In the genomic region with DNA sequence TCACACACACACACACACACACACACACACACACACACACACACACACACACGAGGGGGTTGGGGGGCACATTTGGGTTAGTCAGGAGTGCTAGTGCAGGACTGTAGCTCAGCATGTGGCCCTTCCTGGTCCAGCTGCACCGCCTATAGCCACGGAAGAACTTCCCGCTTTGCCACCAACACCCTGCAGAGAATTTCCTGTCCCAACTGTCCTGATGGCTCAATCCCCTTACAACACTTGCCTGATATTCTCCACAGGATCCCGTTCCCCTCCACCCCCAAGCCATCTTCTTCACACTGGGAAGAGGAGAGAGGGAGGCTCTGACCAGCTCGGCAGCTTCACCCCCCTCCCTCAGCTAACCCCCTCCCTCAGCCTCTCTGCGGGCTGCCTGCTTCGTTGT, we compare ENCODE assay signal across 23 mouse cellular contexts. TPM values are rescaled to one million over a fixed set of nuclear protein-coding genes. Genes with fewer than 3 reads are reported as not detected.
DNase-seq lines count a peak whose midpoint lies in the region; ATAC-seq and TF ChIP-seq lines count a peak whose summit lies in the region.
"Had no signal": no experiment of that assay in that cellular context is flagged by ENCODE, and none has a peak within 500 bp of the region (broad histone marks: within the 10 kb centered on the region; RNA-seq: fewer than 3 reads in every experiment).

No protein-coding gene starts in this region.

- H3K36me3 ChIP-seq in liver, embryonic 16.5 days (ENCODE audit: control insufficient read depth, insufficient read depth): peaks cover 36% of the 10 kb centered on the region

- H3K27ac ChIP-seq in liver, embryonic 16.5 days (ENCODE audit: low read length): no peak overlapping the region
- peak overlapping the region; percentile 62 for H3K27ac ChIP-seq in bone marrow, adult 2 months (ENCODE audit: control insufficient read depth, insufficient read depth, low read depth, low read length, poor library complexity)
- H3K27ac ChIP-seq: embryonic facial prominence, embryonic 13.5 days; embryonic facial prominence, embryonic 15.5 days; forebrain, embryonic 10.5 days; forebrain, embryonic 12.5 days had no signal

- no peaks in the 10 kb centered on the region for H3K9me3 ChIP-seq in liver, embryonic 16.5 days (replicated peaks; ENCODE audit: control insufficient read depth, low read length)
- H3K9me3 ChIP-seq: embryonic facial prominence, embryonic 13.5 days; embryonic facial prominence, embryonic 15.5 days; forebrain, embryonic 10.5 days; forebrain, embryonic 12.5 days had no signal

- TF ChIP-seq CTCF in bone marrow, adult 2 months (IDR thresholded peaks at IDR 0.05; ENCODE audit: control insufficient read depth, insufficient read depth, low read length): no peak

- ATAC-seq in liver, embryonic 16.5 days (ENCODE audit: low read depth): peak; percentile 32
- ATAC-seq in hematopoietic stem cell, adult 5-6 weeks (replicated peaks in 1 of 2; ENCODE audit: insufficient read depth in 1 of 2, low FRiP score in 2 of 2, low TSS enrichment in 1 of 2, low read depth in 1 of 2, poor library complexity in 2 of 2, severe bottlenecking in 2 of 2): peak; percentile 27 to 43; a peak in 2 of 4 replicates
- peak; percentile 93 for ATAC-seq in megakaryocyte progenitor cell, adult 5-6 weeks (replicated peaks; ENCODE audit: poor library complexity)
- ATAC-seq: activated CD4-positive, CD25-positive, alpha-beta regulatory T cell, adult 4 months; forebrain, embryonic 14.5 days; forebrain, embryonic 16.5 days had no signal

- no peak for TF ChIP-seq POLR2A in bone marrow, adult 2 months (IDR thresholded peaks at IDR 0.05; ENCODE audit: borderline replicate concordance, control insufficient read depth, low read depth, low read length)

- H3K4me2 ChIP-seq in liver, embryonic 16.5 days (ENCODE audit: low read depth, low read length): no peak overlapping the region
- H3K4me2 ChIP-seq: embryonic facial prominence, embryonic 13.5 days; embryonic facial prominence, embryonic 15.5 days; forebrain, embryonic 12.5 days had no signal

- H3K9ac ChIP-seq in liver, embryonic 16.5 days (ENCODE audit: low read depth, low read length): no peak overlapping the region
- H3K9ac ChIP-seq: embryonic facial prominence, embryonic 13.5 days; embryonic facial prominence, embryonic 15.5 days; forebrain, embryonic 12.5 days had no signal

- H3K4me1 ChIP-seq in liver, embryonic 16.5 days (ENCODE audit: control insufficient read depth, low read depth, low read length): no peaks in the 10 kb centered on the region
- H3K4me1 ChIP-seq in bone marrow, adult 2 months (ENCODE audit: control insufficient read depth, insufficient read depth, low read length): peaks cover 1% of the 10 kb centered on the region; the same call in 1 of the 2 replicates
- H3K4me1 ChIP-seq: embryonic facial prominence, embryonic 13.5 days; embryonic facial prominence, embryonic 15.5 days; forebrain, embryonic 10.5 days; forebrain, embryonic 12.5 days had no signal

- H3K27me3 ChIP-seq in liver, embryonic 16.5 days (ENCODE audit: control insufficient read depth, insufficient read depth, low read depth, low read length): no peaks in the 10 kb centered on the region
- H3K27me3 ChIP-seq: embryonic facial prominence, embryonic 13.5 days; embryonic facial prominence, embryonic 15.5 days; forebrain, embryonic 12.5 days had no signal

- no peak for DNase-seq in liver
- no peak for DNase-seq in spleen, postnatal 10 days (ENCODE audit: low spot score in 2 of 2)
- DNase-seq in gastrocnemius, postnatal 25 days: no peak
- no peak for DNase-seq in adipocyte (ENCODE audit: low spot score)
- DNase-seq: adrenal gland, adult 2 months; adrenal gland, postnatal 10 days; adrenal gland, postnatal 25 days; cerebellum, adult 8-10 months; cerebellum, adult 9-11 months; cerebellum, postnatal 14 days; embryo, embryonic 11 days had no signal

- WGBS in liver, embryonic 16.5 days (ENCODE audit: insufficient replicate concordance): 73% methylated on average over 8 of the region's 8 CpGs
- WGBS in bone marrow, adult 2 months: 43% methylated on average over 8 of the region's 8 CpGs

- H3K4me3 ChIP-seq in liver, embryonic 16.5 days (ENCODE audit: low read depth, low read length): no peak overlapping the region
- no peak overlapping the region for H3K4me3 ChIP-seq in bone marrow, adult 2 months (replicated peaks; ENCODE audit: control insufficient read depth, low read depth, low read length)
- H3K4me3 ChIP-seq: embryonic facial prominence, embryonic 13.5 days; embryonic facial prominence, embryonic 15.5 days; erythroblast, embryonic 14.5 days; forebrain, embryonic 10.5 days; forebrain, embryonic 12.5 days had no signal

RNA-seq across cellular contexts. Expression of a gene that starts 18.9 kb away (rescaled TPM):
- 9.6 and 9.9 TPM in 2 replicates for polyA plus RNA-seq in liver, embryonic 16.5 days (2015; fragmentation: Nextera tagmentation; extraction: Ambion mirVana)
- 3.4 and 9.2 TPM in 2 replicates for polyA plus RNA-seq in bone marrow, adult 2 months (2011; ENCODE audit: insufficient read depth, insufficient read length, low replicate concordance, missing spikeins)
- total RNA-seq in hematopoietic stem cell, adult 5-6 weeks (2017): 12.8 and 14.7 TPM in 2 replicates
- 15.1 and 17.9 TPM in 2 replicates for total RNA-seq in megakaryocyte progenitor cell, adult 5-6 weeks (2015)
- 16.7 and 19.2 TPM in 2 replicates for total RNA-seq in megakaryocyte progenitor cell, adult 5-6 weeks (2017)
- 1 to 10 TPM; 8.3 to 8.7 TPM for total RNA-seq in gastrocnemius, postnatal 25 days (2021)

RNA-seq across cellular contexts. Expression of a gene that starts 20.6 kb away (rescaled TPM):
- polyA plus RNA-seq in liver, embryonic 16.5 days (2015; fragmentation: Nextera tagmentation; extraction: Ambion mirVana): 32.6 and 34.6 TPM in 2 replicates
- polyA plus RNA-seq in bone marrow, adult 2 months (2011; ENCODE audit: insufficient read depth, insufficient read length, low replicate concordance, missing spikeins): 23.3 and 35.6 TPM in 2 replicates
- 11.3 and 14.0 TPM in 2 replicates for total RNA-seq in hematopoietic stem cell, adult 5-6 weeks (2017)
- 17.1 and 20.0 TPM in 2 replicates for total RNA-seq in megakaryocyte progenitor cell, adult 5-6 weeks (2015)
- 19.7 and 21.4 TPM in 2 replicates for total RNA-seq in megakaryocyte progenitor cell, adult 5-6 weeks (2017)
- 10 to 100 TPM; 13.2 to 22.4 TPM for total RNA-seq in gastrocnemius, postnatal 25 days (2021)

Comparison
In these comparisons a context has a peak if more than half of its experiments do, and no peak if none do; other contexts are left out.
1. ATAC-seq: peak in every context shown above with its lines; median percentile 93 in megakaryocyte progenitor cell, adult 5-6 weeks; 35 in hematopoietic stem cell, adult 5-6 weeks; 32 in liver, embryonic 16.5 days.